Mouse (Mus musculus) liver, embryonic 14.5 days (tissue): ENCODE results near the gene Amfr.

ENCODE experiments used
- CTCF ChIP-seq: IDR thresholded peaks from 2 replicates; pipeline ENCODE4 v1.5.1; 2016; ENCODE audit warnings: antibody characterized with exemption, low read depth, control low read depth
- EP300 ChIP-seq: IDR thresholded peaks from 2 replicates; pipeline ENCODE4 v1.6.1; 2016; ENCODE audit warnings: antibody characterized with exemption, low read depth

DNA sequence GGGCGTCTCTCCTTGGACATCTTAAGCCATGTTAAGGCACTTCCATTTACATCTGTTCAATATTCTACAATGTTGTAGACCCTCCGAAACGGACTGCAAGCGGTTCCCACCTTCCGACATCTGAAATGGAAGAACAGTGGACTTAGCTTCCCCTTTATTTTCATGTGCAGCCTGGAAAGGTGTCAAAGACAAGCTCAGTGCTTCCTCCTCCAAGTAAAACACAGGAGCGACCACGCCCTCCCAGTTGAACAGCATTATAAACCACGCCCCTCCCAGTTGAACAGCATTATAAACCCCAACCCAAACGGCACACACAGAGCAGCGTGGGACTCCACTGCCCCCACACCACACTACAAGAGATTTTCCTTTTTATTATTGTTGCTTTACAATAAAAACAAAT lies 41.2 kb downstream of the Amfr start:
- TF ChIP-seq CTCF (no peak), EP300 (no peak)
